Mouse (Mus musculus) cerebellum, adult 2 months (tissue): Measurements from ENCODE around the gene Myl3. TPM values are rescaled to one million over a fixed set of nuclear protein-coding genes. Genes with fewer than 3 reads are reported as not detected.

Source experiments
- DNase-seq, 2 experiments: peaks; one replicate each; pipeline ENCODE4 v3.0.0; 2021
- H3K27ac ChIP-seq: fragments of 200-500 bp; 2 replicates; pipeline ENCODE4 v1.5.1; 2012; ENCODE audit warnings: low read length, control low read depth, inconsistent platforms; ENCODE audit not compliant: insufficient read depth
- H3K27me3 ChIP-seq: fragments of 200-500 bp; 2 replicates; pipeline ENCODE4 v1.6.1; 2012; ENCODE audit warnings: inconsistent platforms, mild to moderate bottlenecking, low read length, moderate library complexity; ENCODE audit not compliant: control insufficient read depth, insufficient read depth
- H3K4me1 ChIP-seq: fragments of 200-500 bp; 2 replicates; pipeline ENCODE4 v1.6.1; 2011; ENCODE audit warnings: low read length; ENCODE audit not compliant: control insufficient read depth, insufficient read depth
- H3K4me3 ChIP-seq: fragments of 200-500 bp; replicated peaks from 2 replicates; pipeline ENCODE3; 2011; ENCODE audit warnings: mild to moderate bottlenecking, low read depth, low read length, control low read depth; ENCODE audit not compliant: insufficient read depth
- CTCF ChIP-seq: fragments of 200-500 bp; IDR thresholded peaks from 2 replicates; pipeline ENCODE4 v1.5.1; 2011; ENCODE audit warnings: low read depth, mild to moderate bottlenecking, control low read depth, low read length, moderate library complexity, borderline replicate concordance; ENCODE audit not compliant: insufficient read depth
- POLR2A ChIP-seq: fragments of 200-500 bp; IDR thresholded peaks from 2 replicates; pipeline ENCODE4 v1.6.1; 2011; ENCODE audit warnings: low read length, control low read depth, borderline replicate concordance; ENCODE audit not compliant: insufficient read depth
- WGBS: fragments of 180-500 bp; shearing (Covaris S2); methylation state at CpG from one replicate; pipeline ENCODE4 v1.1.7; 2018; 5-methylcytosine and 5-hydroxymethylcytosine counted together
- polyA plus RNA-seq: library from polyadenylated mRNA; depleted of rRNA; stranded (reverse); fragments of >200 nt; gene quantifications from 2 replicates; pipeline ENCODE4 v1.2.3, GENCODE M21; 2012

The Myl3 gene
- polyA plus RNA-seq, 1 experiment = 0.51 TPM

GRCm38 (mm10) chr9:110745752-110746151, 4.1 kb downstream of the Myl3 start:
- Histone ChIP-seq H3K27me3 (peaks cover 6% of the 10 kb centered on the region; the same call in 1 of the 2 replicates), H3K4me1 (no peaks in the 10 kb centered on the region), H3K4me3 (no peak overlapping the region), H3K27ac (no peak overlapping the region)
- 60% methylated on average over 5 of the region's 5 CpGs for WGBS
- TF ChIP-seq POLR2A (no peak), CTCF (no peak)
- no peak for DNase-seq

GRCm38 (mm10) chr9:110746238-110746637, 4.6 kb downstream of the Myl3 start:
- H3K4me3 ChIP-seq = no peak overlapping the region
- no peaks in the 10 kb centered on the region for H3K4me1 ChIP-seq
- 74% methylated on average over 5 of the region's 5 CpGs for WGBS
- DNase-seq = no peak
- no peak overlapping the region for H3K27ac ChIP-seq
- peaks cover 6% of the 10 kb centered on the region; the same call in 1 of the 2 replicates for H3K27me3 ChIP-seq
- TF ChIP-seq POLR2A (no peak), CTCF (no peak)

- TF ChIP-seq CTCF = no peak
- no peak for TF ChIP-seq POLR2A
- DNase-seq = no peak
- Histone ChIP-seq H3K4me3 (no peak within 1 kb of the TSS), H3K27me3 (peaks cover 6% of the 10 kb centered on the region; the same call in 1 of the 2 replicates), H3K4me1 (no peaks in the 10 kb centered on the region), H3K27ac (no peak within 1 kb of the TSS)
- 55% methylated on average over 7 of the region's 7 CpGs for WGBS
Observed at GRCm38 (mm10) chr9:110746961-110747360, 5.3 kb downstream of the Myl3 start, which contains the start of gene Pth1r. Pth1r (minus strand) TSS chr9:110747145.

- Histone ChIP-seq H3K27me3 (no peaks in the 10 kb centered on the region; the same call in 1 of the 2 replicates), H3K4me1 (no peaks in the 10 kb centered on the region), H3K4me3 (no peak overlapping the region), H3K27ac (no peak overlapping the region)
- WGBS = 73% methylated on average over 2 of the region's 2 CpGs
- TF ChIP-seq CTCF = no peak
- TF ChIP-seq POLR2A = no peak
- no peak for DNase-seq
Observed at GRCm38 (mm10) chr9:110748451-110748850, 6.8 kb downstream of the Myl3 start.

- no peak overlapping the region for H3K27ac ChIP-seq
- H3K4me3 ChIP-seq = no peak overlapping the region
- 43% methylated on average over 14 of the region's 14 CpGs for WGBS
- no peaks in the 10 kb centered on the region for H3K4me1 ChIP-seq
- no peaks in the 10 kb centered on the region; the same call in 1 of the 2 replicates for H3K27me3 ChIP-seq
- no peak for TF ChIP-seq CTCF
- TF ChIP-seq POLR2A = no peak
- DNase-seq = no peak
Observed at GRCm38 (mm10) chr9:110750404-110751187, 8.9 kb downstream of the Myl3 start.

GRCm38 (mm10) chr9:110751412-110751811, 9.8 kb downstream of the Myl3 start:
- TF ChIP-seq CTCF (no peak), POLR2A (no peak)
- DNase-seq = no peak
- WGBS = 81% methylated on average over 5 of the region's 5 CpGs
- Histone ChIP-seq H3K27ac (no peak overlapping the region), H3K4me3 (no peak overlapping the region), H3K27me3 (no peaks in the 10 kb centered on the region; the same call in 1 of the 2 replicates), H3K4me1 (no peaks in the 10 kb centered on the region)

- no peak overlapping the region for H3K27ac ChIP-seq
- DNase-seq = no peak
- 84% methylated on average over 4 of the region's 4 CpGs for WGBS
Observed at GRCm38 (mm10) chr9:110752917-110753435, 11.3 kb downstream of the Myl3 start.

GRCm38 (mm10) chr9:110753773-110754172, 12.1 kb downstream of the Myl3 start:
- DNase-seq = no peak
- WGBS = 93% methylated on average over 4 of the region's 4 CpGs
- no peak overlapping the region for H3K27ac ChIP-seq
- H3K27me3 ChIP-seq = no peaks in the 10 kb centered on the region
- H3K4me1 ChIP-seq = peaks cover 4% of the 10 kb centered on the region
- H3K4me3 ChIP-seq = no peak overlapping the region
- TF ChIP-seq CTCF = no peak
- no peak for TF ChIP-seq POLR2A

More at GRCm38 (mm10) chr9:110752917-110753435, 11.3 kb downstream of the Myl3 start:
- Histone ChIP-seq H3K27me3 (no peaks in the 10 kb centered on the region), H3K4me1 (no peaks in the 10 kb centered on the region), H3K4me3 (no peak overlapping the region)
- no peak for TF ChIP-seq CTCF
- TF ChIP-seq POLR2A = no peak
